Mouse (Mus musculus): ENCODE results near the gene Phactr2.

Gene Phactr2

GRCm38 (mm10) chr10:13448283-13449045, 25.7 kb downstream of the Phactr2 start:
- DNase-seq (ENCODE audit: low read depth) = no peak

- no peak for DNase-seq (ENCODE audit: low read depth)
These were observed 27.4 kb downstream of the Phactr2 start for GRCm38 (mm10) chr10:13446791-13447249.

- DNase-seq (ENCODE audit: low read depth) = no peak
These were observed 30.0 kb downstream of the Phactr2 start for GRCm38 (mm10) chr10:13444257-13444656.

- no peak for DNase-seq (ENCODE audit: low read depth)
These were observed 30.6 kb downstream of the Phactr2 start for GRCm38 (mm10) chr10:13443647-13444046.

GRCm38 (mm10) chr10:13440292-13440691, 33.9 kb downstream of the Phactr2 start:
- DNase-seq (ENCODE audit: low read depth) = no peak

GRCm38 (mm10) chr10:13438118-13438821, 35.9 kb downstream of the Phactr2 start:
- DNase-seq (ENCODE audit: low read depth) = no peak

GRCm38 (mm10) chr10:13437011-13437410, 37.2 kb downstream of the Phactr2 start:
- DNase-seq (ENCODE audit: low read depth) = no peak

GRCm38 (mm10) chr10:13433016-13433415, 41.2 kb downstream of the Phactr2 start:
- no peak for DNase-seq (ENCODE audit: low read depth)

GRCm38 (mm10) chr10:13431641-13432540, 42.3 kb downstream of the Phactr2 start:
- no peak for DNase-seq (ENCODE audit: low read depth)

GRCm38 (mm10) chr10:13429766-13430165, 44.4 kb downstream of the Phactr2 start:
- DNase-seq (ENCODE audit: low read depth) = peak; percentile 21

- DNase-seq (ENCODE audit: low read depth) = no peak
These were observed 45.0 kb downstream of the Phactr2 start for GRCm38 (mm10) chr10:13429240-13429639.

GRCm38 (mm10) chr10:13428536-13428935, 45.7 kb downstream of the Phactr2 start:
- no peak for DNase-seq (ENCODE audit: low read depth)

GRCm38 (mm10) chr10:13427599-13427998, 46.6 kb downstream of the Phactr2 start:
- no peak for DNase-seq (ENCODE audit: low read depth)

GRCm38 (mm10) chr10:13425198-13425597, 49.0 kb downstream of the Phactr2 start:
- DNase-seq (ENCODE audit: low read depth) = no peak

- no peak for DNase-seq (ENCODE audit: low read depth)
These were observed 49.7 kb downstream of the Phactr2 start for GRCm38 (mm10) chr10:13424508-13424907.

GRCm38 (mm10) chr10:13424015-13424414, 50.2 kb downstream of the Phactr2 start:
- no peak for DNase-seq (ENCODE audit: low read depth)

GRCm38 (mm10) chr10:13422121-13422520, 52.1 kb downstream of the Phactr2 start:
- DNase-seq (ENCODE audit: low read depth) = no peak

GRCm38 (mm10) chr10:13419246-13419645, 55.0 kb downstream of the Phactr2 start:
- no peak for DNase-seq (ENCODE audit: low read depth)

- DNase-seq (ENCODE audit: low read depth) = no peak
These were observed 58.6 kb downstream of the Phactr2 start for GRCm38 (mm10) chr10:13415489-13416104.

- DNase-seq (ENCODE audit: low read depth) = no peak
These were observed 61.8 kb downstream of the Phactr2 start for GRCm38 (mm10) chr10:13412202-13412923.

GRCm38 (mm10) chr10:13411056-13411455, 63.2 kb downstream of the Phactr2 start:
- DNase-seq (ENCODE audit: low read depth) = no peak
